Mouse (Mus musculus) lung, postnatal 10 days (tissue): ENCODE data around the gene Rnf19b.

Experiments
- DNase-seq: peaks from one replicate; pipeline ENCODE4 v3.0.0; 2021

Rnf19b gene

DNA sequence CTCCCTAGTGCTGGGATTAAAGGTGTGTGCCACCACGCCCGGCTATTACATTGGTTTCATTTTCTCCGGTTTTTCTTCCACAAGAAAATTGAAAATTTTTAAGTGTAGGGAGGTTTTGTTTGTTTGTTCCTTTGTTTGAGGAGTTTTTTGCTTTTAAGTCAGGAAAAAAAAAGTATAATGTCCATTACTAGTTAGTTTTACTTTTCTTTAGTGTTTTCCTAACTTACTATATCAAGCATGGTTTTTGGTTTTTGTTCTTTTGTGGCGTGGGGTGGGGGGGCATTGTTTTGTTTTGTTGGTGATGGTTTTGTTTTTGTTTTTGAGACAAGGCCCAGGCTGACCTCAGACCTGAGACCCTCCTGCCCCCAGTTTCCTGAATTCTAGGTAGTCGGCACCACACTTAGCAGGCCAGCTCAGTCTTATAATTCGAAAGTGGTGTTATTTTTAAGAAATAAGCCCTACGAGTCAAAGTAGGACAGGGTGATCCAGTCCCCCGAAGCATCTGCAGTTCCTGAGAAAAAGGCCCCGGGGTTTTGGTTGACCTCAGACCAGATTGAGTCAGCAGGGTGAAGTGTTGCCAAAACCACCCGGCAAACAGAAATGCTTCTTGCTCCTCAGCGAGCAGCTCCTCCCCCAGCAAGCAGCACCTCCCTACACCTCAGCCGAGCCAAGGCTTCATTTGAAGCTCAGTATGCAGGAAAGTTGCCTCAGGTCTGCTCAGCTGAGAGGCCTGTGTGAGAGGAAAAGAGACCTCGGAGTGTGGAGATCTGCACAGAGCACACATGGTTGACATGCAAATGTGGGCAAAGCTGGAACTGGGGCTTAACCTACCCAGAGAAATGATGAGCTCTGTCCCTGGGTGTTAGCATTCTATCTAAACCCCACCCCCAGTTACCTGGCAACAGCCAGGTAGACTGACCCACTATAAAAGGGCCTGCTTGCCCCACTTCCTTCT lies 23.1 kb upstream of the Rnf19b start:
- peak; percentile 81 for DNase-seq

DNA sequence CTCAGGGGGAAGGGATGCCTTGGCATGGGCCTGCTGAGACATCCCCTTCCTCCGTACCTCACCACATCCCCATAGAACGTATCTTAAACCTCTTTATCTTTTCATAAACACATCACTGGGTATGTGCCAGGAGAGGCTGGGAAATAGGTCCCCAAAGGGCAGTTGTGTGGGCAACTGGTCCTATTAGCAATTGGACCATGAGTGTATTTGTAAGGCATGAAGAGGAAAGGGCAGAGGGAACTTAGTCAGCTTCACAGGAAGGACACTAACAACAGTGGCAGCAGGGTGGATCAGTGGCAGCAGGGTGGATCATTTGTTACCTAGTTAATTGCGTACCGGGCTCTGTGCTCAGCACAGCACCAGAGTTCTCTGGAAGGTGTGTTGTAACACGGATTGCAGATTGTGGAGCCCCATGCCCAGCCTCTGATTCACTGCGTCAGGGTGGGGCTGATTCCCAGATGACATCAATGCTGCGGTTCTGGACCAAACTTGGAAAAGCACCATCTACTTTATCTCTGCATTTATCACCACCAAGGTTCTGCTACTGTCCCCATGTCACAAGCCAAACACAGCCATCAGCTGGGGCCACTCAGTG lies 22.1 kb upstream of the Rnf19b start:
- DNase-seq, result no peak

DNA sequence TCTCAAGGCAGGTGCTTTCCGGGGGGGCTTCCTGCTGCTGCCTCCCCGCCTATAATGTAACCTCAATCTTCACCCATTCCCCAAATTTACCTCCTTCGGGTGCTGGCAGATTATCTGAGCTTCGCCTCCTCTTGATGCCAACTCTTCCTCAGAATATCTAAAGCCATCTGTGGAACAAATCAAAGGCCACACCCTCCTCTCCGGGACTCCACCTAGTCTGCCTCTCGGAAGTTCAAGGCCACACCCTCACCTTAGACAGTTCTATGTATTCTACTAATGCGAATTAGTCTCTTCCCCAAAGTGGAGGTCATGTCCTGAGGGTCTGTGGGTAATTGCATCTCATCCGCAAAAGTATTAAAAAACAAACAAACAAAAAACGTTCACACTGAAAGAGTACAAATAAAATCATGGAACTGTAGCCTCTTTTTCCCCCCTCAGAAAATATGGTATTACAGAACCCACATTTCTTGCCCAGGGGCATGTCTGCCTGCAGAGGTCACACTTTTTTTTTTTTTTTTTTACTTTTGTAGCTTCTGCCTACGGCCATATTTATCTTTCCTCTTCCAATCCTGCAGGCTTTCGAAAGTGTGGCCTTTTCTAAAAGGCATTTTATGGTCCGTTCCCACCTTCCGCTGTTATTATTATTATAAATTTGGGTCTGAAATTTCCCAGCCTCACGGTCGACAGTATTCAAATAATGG lies 10.2 kb upstream of the Rnf19b start:
- DNase-seq, result no peak

DNA sequence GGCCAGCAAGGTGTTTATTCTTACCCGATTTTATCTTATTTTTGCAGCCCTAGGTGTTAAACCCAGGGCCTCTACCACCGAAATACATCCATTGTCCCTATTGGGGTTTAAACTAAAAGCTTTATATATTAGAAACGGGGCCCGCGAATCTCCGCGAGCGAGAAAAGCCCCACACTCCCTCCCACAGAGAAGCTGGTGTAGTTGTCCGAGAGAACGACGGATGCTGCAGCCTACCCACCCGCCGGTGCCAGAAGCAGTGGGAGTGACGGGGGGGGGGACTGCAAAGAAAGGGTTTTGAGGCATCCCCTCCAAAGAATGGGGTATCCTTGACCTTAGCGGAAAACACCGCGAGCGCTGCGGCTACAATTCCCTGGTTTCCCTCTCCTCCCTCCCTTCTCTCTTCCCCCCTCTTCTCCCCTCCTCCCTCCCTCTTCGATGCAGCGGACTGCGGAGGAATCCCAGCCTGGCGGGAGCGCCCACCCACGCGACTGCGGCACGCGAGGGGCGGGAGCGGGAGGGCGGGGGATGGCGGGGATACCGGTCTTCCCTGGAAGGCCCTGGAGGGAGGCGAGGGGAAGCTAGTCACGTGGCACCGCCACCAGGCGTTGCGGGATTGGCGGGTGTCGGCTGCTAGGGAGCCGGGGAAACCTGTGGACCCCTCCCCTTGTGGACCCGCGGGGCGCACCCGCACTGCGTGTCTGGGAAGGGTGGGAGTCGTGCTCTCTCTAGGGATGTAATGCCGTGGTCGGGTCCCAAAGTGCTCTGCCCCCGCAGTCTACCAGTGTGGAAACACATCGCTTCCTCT lies 9.4 kb upstream of the Rnf19b start:
- peak; percentile 78 for DNase-seq

DNA sequence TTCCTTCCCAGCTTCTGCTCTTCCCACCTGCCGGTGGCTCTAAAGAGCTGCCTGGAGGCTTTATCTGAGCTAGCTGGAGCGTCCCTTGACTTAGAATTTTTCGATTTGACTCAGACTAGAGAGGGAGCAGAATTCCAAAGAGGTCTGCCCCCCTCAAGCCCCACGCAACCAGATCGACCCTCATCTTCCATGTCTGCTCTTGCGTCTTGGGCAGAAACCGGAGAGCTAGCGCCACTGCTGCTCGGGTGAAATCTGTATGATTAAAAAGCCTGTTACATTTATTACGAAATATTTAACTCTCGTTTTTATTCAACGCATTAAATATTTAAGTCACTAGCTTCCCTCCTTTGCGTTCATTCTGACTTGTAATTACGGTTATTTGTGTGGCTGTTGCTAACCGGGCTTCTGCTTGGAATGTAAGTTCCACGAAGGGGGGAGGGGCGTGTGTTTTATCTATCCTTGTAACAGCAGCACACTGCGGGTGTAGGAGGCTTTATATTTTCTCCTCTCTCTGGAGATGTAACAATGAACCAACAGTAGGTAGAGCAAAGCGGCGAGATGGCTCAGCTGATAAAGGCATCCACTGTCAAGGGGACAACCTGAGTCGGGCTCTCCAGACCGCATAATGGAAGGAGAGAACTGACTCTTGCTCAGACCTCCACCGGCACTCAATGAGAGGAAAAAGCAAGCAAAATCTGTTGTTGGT lies 8.6 kb upstream of the Rnf19b start:
- DNase-seq, result peak; percentile 26

DNA sequence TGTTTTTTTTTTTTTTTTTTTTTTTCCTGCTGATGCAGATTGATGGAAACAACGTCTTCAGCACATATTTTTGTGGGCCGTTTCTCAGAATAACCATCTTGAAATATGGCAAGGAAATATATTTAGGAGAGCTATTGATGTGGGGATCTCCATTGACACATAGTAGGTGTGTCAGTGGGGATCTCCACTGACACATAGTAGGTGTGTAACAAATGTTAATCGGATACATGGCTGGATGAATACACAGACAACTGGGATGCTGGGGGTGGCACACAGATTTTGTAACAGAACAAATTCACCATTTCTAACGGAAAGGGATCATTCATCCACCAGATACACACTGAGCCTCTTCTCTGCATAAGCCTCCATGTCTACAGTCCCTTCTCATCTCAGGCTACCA lies 7.7 kb upstream of the Rnf19b start:
- no peak for DNase-seq

DNA sequence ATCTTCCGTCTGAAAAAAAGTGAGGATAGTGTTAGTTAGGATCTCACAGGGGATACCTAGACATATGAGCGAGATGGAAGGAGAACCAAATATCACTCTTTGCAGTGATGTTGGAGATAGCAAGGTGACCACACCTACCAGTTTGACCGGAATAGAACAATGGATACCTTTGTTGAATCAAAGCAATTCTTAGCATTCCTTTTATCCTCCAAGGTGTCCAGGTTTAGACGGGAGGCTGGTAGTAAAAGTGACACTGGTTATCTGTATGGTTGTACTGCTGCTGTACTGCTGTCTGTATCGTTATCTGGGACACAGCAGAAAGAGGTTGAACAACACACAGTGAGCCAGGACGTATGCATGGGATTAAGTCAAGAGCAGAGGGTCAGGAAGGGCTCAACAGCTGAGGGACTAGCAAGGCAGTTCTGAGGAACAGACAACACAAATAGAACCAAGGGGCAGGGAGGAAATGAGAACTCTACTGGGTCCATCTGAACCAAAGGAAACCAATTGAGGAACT lies 7.1 kb upstream of the Rnf19b start:
- DNase-seq, result no peak

DNA sequence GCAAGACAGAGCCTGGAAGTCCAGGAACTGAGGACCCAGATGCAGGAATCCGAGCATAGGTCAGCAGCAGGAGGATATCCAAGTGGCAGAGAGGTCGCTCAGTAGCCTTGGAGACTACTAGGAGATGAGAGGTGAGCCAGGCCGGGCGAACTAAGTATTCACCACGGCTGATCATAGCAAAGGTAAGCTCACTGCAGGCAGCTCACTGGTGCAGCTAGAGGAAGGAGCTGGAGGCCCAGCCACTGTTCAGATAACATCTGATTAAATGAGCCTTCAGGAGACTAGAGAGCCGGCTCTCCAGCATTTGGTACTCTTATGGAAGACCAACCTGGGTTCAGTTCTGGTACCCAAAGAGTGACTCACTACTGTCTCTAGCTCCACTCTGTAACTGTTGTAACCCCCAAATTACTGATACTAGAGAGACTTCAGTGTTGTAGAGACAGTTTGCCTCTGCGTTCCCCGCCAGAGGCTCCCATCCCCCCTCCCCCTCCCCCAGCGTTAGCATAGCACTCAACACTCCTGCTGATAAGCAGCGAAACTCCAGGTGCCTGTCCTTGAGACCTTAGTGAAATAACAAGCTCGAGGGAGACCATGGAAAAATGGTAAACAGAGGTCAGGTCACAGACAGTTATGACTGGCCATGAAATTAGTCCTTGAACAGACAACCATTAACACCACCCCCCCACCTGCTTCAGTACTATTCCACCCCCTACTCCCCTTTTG lies 6.4 kb upstream of the Rnf19b start:
- no peak for DNase-seq

DNA sequence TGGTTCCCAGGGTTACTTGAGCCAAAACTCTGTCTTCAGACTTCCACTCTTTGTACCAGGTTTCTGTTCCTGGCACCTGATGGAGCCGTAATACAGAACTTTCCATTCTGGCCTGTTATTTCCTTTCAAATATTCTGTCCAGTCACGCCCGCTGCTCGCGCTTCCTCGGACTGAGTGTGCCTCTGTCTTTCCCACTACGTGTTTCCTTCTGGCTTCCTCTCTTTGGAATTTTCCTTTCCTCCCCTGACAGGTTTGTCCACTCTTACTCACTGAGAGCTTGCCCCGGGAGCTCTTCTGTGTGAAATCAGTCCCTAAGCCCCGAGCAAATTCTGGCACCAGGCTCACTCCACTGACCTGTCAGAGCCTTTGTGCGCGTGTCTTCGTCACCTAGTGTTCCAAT lies 3.3 kb upstream of the Rnf19b start:
- DNase-seq, result peak; percentile 19

DNA sequence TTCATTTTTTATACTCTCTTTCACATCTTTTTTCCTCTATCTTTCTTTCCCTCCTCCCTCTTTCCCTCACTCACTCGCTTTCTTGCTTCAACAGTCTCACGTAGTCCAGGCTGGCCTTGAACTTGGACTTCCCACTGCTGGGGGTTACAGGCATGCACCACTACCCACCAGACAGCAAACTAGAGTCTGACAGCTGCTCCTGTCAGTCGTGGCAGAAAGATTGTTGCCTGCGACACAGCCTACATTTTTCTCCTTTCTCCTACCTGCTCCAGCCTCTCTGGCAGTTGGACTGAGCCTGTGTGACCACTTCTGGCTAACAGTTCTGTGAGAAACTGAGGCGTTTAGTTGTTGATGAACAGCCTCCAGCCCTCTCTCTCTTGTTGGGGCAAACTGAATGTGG lies 2.5 kb upstream of the Rnf19b start:
- DNase-seq, result no peak

DNA sequence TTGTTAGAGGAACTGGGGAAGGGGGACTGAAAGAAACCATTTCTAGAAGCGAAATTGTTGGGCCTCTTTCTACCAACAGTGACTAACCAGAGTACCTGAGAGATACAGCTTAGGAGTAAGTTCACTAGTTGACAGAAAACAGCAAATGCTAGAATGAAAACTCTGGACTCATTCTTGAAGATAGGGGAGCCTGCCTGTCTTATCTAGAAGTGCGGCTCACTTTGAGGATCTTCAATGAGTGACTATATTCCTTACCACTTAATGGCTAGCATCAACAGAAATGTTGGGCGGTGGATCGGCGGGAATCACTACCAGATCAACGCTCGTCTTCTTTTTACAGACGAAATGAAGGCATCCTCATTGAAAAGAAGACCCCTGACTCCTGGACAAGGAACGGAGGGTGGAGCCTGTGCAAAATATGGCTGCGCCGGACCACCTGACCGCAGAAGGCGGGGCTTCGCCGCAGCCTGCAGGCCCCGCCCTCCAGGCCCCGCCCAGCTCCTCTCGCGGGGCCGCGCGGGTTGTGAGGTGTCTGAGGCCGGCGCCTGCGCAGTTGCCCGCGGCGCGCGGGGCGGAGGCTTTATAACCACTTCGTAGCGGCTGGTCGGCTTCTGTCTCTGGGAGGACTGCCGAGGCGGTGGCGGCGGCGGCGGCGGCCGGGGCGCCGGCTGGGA lies 401 bp upstream of the Rnf19b start:
- DNase-seq, result peak; percentile 97

DNA sequence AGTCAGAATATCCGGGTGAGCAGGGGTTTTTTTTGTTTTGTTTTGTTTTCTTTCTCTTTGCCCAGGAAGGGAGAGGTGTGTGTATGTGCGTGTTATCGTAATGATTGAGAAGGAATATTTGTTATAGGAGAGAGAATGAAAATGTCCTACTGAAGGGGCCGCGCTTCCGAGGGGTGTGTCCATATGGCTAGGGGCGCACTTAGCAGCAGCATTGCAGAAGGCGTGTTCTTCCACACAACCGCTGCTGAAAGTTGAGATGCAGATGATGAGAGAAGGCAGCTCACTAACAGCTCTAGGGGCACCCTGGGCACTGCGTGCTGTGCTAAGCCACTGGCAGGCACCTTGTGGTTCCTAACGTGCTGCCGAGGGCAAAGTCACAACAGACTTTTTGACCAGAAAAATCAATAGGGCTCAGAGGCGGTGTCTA lies 1.1 kb downstream of the Rnf19b start:
- DNase-seq, result peak; percentile 28

DNA sequence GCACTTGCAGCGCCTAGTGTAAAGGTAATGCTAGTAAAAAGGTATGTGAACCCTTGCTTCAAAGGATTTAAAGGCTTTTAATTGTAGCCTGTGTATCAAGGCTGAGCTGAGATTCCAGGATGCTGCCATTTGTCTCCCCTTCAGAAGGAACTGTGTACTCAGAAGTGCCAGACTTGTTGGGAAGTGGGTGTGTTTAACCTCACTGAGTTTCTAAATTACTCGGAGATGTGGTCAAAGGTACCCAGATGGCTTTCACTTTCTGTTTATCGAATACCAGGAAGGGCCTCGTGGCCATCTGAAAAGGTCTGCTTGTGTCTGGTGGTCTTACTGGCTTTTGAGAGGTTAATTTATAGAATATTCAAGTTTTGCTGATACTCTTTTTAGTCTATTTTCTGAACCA lies 1.9 kb downstream of the Rnf19b start:
- DNase-seq, result no peak

DNA sequence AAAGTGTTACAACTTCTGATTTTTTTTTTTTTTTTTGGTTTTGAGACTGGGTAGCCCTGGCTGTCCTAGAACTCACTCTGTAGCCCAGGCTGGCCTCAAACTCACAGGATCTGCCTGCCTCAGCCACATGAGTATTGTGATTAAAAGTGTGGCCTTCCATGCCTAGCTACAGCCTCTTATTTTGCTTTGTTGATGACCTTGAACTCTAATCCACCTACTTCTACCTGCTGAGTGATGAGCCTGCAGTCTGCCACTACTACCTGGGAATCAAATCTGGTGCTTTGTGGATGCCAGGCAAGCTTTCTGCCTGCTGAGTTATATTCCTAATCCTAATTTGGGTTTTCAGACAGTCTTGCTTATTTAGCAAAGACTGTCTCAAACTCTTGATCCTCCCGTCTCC lies 3.4 kb downstream of the Rnf19b start:
- no peak for DNase-seq

DNA sequence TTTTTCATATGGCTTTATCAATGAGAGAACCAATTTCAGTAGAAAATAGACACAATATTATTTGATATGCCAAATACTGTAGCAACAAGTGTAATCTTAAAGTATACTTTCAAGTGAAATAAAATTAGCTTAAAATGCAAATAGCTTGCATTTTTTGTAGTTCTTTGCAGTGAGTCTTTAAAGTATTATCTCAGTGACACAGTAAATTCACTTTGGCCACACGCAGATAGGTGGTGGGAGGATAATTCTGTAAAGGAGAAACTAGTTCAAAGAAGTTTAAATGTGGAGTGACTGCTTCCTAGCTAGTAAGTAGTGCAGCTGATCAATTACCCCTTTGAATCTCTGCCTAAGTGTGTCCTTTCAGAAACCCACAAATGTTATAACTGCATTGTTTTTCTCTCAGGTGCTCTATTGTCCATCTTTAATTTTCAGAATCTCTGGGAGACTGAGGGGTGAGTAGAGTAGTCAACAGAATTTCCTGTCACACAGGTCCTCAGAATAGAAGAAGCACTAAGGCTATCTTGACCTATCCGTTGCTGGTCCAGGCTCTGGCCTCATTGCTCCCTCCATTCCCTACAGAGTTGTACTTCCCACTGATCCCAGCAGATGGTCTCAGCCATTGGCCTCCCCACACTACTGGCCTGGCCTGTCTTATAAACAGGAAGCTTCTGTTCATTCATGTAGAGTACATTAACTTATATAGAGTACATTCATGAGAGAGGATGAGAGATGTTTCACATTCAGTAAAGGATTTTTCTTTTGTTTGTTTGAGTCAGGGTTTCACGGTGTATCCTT lies 4.4 kb downstream of the Rnf19b start:
- DNase-seq, result no peak

DNA sequence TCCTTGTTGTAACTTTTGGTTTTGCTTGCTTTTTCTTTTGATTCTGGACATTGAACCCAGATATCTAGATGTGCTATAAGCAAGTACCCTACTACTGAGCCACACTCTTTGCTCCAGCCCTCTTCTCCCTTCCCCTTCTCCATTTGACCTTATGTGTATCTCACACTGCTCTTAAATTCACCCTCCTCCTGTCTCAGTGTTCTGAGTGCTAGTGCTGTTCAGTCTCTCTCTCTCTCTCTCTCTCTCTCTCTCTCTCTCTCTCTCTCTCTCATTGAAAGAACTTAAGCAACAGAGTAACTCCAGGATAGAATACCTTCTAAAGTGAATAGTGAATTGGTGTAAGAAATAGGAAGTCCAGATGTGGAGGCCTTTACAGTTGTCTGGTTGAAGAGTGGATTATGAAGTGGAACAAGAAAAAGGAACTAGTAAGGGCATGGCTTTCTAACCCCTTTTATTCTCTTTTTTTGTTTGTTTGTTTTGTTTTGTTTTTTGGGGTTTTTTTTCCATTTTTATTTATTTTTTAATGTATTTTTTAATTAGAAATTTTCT lies 7.7 kb downstream of the Rnf19b start:
- no peak for DNase-seq

DNA sequence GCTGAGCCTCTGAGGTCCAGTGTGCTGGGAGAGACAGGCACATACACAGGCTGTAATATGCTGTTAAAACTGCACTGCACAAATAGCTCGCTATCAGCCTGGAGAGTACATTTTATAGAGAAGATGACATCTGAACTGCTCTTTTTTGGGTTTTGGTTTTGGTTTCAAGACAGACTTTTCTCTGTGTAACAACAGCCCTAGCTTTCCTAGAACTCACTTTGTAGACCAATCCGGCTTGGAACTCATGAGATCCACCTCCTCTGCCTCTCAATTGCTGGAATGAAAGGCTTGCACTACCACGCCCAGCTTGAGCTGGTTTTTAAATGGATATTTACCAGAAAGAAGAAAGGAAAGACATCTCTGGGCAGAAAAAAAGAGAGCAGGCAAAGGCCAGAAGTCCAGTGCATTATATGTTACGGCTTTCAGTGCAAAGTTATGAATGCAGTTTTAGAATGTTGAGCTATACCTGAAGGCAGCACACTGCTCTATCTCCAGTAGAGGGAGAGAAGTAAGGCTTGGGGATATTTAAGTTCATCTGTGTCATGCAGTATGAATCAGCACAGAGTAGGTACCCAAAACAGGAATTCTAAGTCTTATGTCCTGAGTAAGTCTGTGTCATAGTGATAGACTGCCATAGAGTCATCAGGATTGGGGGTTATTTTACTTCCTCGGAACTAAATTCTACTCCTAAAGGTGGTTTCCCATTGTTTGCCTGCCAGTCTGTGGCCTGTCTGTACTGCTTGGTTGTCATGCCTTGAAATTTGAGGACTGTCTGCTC lies 9.8 kb downstream of the Rnf19b start:
- no peak for DNase-seq

DNA sequence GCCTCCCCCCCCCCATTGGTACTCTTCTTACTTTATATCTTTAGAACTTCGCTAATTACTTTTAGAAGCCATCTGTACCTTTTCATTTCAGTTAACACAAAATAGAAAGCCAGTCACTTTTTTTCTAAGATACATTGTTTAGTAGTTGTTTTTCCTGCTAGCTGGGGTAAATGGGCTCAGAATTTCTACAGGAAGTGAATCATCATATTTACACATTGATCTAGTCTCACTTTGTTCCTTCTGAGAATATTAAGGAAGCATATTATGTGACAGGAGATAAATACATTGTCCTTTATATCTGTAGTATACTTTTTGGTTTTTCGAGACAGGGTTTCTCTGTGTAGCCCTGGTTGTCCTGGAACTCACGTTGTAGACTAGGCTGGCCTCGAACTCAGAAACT lies 10.8 kb downstream of the Rnf19b start:
- DNase-seq, result no peak

DNA sequence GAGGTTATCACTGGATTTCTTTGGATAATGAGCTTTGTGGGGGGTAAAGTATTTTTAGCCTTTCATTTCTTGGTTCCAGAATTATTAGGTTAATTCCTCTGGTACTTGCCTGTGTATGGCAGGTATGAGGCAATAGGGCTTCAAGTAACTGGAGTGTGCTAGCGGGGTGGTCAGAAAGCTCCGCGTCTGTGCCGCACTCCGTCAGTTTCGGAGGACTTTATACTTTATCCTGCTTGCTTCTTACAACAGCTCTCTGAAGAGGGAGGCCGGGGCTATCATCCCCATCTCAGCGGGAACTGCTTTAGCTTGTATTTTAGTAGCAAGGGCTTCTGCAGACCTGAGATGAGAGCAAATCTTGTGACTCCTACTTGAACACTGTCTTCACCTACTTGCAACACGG lies 21.1 kb downstream of the Rnf19b start:
- no peak for DNase-seq
